Mouse (Mus musculus) urinary bladder, adult 18-20 months (tissue): ENCODE data around the gene Olfr347.

Experiments used
- DNase-seq, 2 experiments: peaks; one replicate each; pipeline ENCODE4 v3.0.0; 2022; ENCODE audit warnings: low spot score in 2 of 2, mixed read lengths in 2 of 2

The Olfr347 gene

GRCm38 (mm10) chr2:36731602-36732001 lies at the start of gene Olfr347:
Gene Olfr347 (plus strand): TSS chr2:36731902.
- DNase-seq = no peak

GRCm38 (mm10) chr2:36685488-36685887 lies 46.2 kb upstream of the Olfr347 start, which contains the start of gene Olfr346:
Gene Olfr346 (plus strand): TSS chr2:36685788.
- DNase-seq = no peak

GRCm38 (mm10) chr2:36736226-36736625 lies 4.5 kb downstream of the Olfr347 start:
- DNase-seq = no peak

- DNase-seq = no peak
Measured at GRCm38 (mm10) chr2:36783976-36784375, 52.3 kb downstream of the Olfr347 start, which contains the start of gene Olfr348. Gene Olfr348 (plus strand): TSS chr2:36784276.
